Mouse (Mus musculus) hindbrain, embryonic 15.5 days (tissue): Measurements from ENCODE around the gene Kcne4. TPM values are rescaled to one million over a fixed set of nuclear protein-coding genes. Genes with fewer than 3 reads are reported as not detected.

Source experiments
- ATAC-seq: fragments of 200-750 bp; cut with Nextera tagmentation; 2 replicates; pipeline ENCODE4 v1.8.0; 2017; ENCODE audit warnings: low read depth, moderate number of reproducible peaks, moderate TSS enrichment; ENCODE audit not compliant: low FRiP score
- H3K27ac ChIP-seq: fragments of 300-500 bp; sonication (generic); replicated peaks from 2 replicates; pipeline ENCODE4 v1.5.1; 2015; ENCODE audit warnings: mild to moderate bottlenecking, inconsistent platforms
- H3K27me3 ChIP-seq: fragments of 300-500 bp; sonication (generic); 2 replicates; pipeline ENCODE4 v1.6.1; 2015; ENCODE audit warnings: control low read depth, inconsistent platforms
- H3K36me3 ChIP-seq: fragments of 300-500 bp; sonication (generic); 2 replicates; pipeline ENCODE4 v1.6.1; 2015; ENCODE audit warnings: control low read depth, inconsistent platforms
- H3K4me1 ChIP-seq: fragments of 300-500 bp; sonication (generic); replicated peaks from 2 replicates; pipeline ENCODE4 v1.6.1; 2015; ENCODE audit warnings: control low read depth, inconsistent platforms
- H3K4me2 ChIP-seq: fragments of 300-500 bp; sonication (generic); 2 replicates; pipeline ENCODE4 v1.6.1; 2015; ENCODE audit warnings: moderate library complexity, mild to moderate bottlenecking, inconsistent platforms
- H3K4me3 ChIP-seq: fragments of 300-500 bp; sonication (generic); 2 replicates; pipeline ENCODE4 v1.5.1; 2015; ENCODE audit warnings: mild to moderate bottlenecking, inconsistent platforms
- H3K9ac ChIP-seq: fragments of 300-500 bp; sonication (generic); 2 replicates; pipeline ENCODE4 v1.6.1; 2015; ENCODE audit warnings: inconsistent platforms
- H3K9me3 ChIP-seq: fragments of 300-500 bp; sonication (generic); 2 replicates; pipeline ENCODE4 v1.6.1; 2016; ENCODE audit warnings: control low read depth, inconsistent platforms
- WGBS: fragments of 180-500 bp; shearing (Covaris S2); methylation state at CpG from one replicate; pipeline ENCODE4 v1.1.7; 2015; 5-methylcytosine and 5-hydroxymethylcytosine counted together
- polyA plus RNA-seq: library from polyadenylated mRNA; unstranded; fragments of >200 nt; fragmentation: Nextera tagmentation; extraction: Ambion mirVana; gene quantifications from 2 replicates; pipeline ENCODE4 v1.2.1, GENCODE M21; 2015

Kcne4 gene
- polyA plus RNA-seq, 1 experiment from 2014 or later, result 1.6 TPM

GRCm38 (mm10) chr1:78862281-78862680 is 45.7 kb downstream of the Kcne4 start:
- 78% methylated on average over 1 of the region's 1 CpGs for WGBS
- Histone ChIP-seq H3K36me3 (no peaks in the 10 kb centered on the region), H3K4me2 (no peak overlapping the region), H3K4me1 (no peaks in the 10 kb centered on the region), H3K9ac (no peak overlapping the region), H3K9me3 (no peaks in the 10 kb centered on the region), H3K27me3 (no peaks in the 10 kb centered on the region), H3K27ac (no peak overlapping the region), H3K4me3 (no peak overlapping the region)
- no peak for ATAC-seq

DNA sequence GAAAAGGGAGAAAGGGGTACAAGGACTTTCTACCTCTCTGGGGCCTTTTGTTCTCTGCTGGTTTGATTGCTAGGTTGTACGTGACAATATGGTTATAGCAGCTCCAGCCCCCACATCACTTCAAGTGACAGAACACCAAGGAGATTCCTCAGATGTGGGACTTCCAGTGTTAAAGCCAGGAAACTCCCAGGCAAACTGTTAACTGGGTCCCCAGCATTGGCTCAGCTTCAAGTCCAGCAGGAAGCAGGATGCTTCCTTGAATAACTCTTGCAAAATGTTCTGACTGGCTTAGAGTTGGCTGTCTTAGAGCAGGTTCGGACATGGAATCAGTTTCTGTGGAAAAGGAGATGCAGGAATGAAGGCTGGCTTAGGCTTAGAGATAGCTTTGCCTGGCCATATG is 47.3 kb downstream of the Kcne4 start:
- Histone ChIP-seq H3K4me2 (no peak overlapping the region), H3K27me3 (no peaks in the 10 kb centered on the region), H3K4me3 (no peak overlapping the region), H3K9me3 (no peaks in the 10 kb centered on the region), H3K9ac (no peak overlapping the region), H3K27ac (no peak overlapping the region), H3K4me1 (no peaks in the 10 kb centered on the region), H3K36me3 (no peaks in the 10 kb centered on the region)
- 79% methylated on average over 2 of the region's 2 CpGs for WGBS
- no peak for ATAC-seq

DNA sequence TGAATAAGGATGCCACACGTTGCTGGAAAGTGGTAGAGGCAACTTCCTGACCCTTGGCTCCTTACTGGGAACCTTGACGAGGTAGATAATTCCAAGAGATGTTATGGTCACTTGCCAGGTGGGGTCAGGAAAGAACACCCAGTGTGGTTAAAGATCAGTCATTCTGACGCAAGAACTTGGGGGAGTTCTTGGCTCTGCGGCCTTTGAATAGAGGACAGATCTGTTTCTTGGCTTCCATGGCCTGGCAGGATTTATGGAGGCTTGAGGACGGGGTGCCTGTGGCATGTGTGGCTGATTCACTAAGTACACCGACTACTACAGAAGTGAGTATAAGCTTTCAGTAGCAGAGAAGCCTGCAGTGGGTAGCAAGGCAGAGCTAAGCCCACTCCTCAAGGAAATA is 47.8 kb downstream of the Kcne4 start:
- no peak overlapping the region for H3K27ac ChIP-seq
- H3K4me2 ChIP-seq, result no peak overlapping the region
- no peak overlapping the region for H3K4me3 ChIP-seq
- H3K36me3 ChIP-seq, result no peaks in the 10 kb centered on the region
- H3K9me3 ChIP-seq, result no peaks in the 10 kb centered on the region
- ATAC-seq, result no peak
- 70% methylated on average over 6 of the region's 6 CpGs for WGBS
- H3K4me1 ChIP-seq, result no peaks in the 10 kb centered on the region
- H3K9ac ChIP-seq, result no peak overlapping the region
- no peaks in the 10 kb centered on the region for H3K27me3 ChIP-seq

- no peaks in the 10 kb centered on the region for H3K36me3 ChIP-seq
- no peak for ATAC-seq
- H3K27ac ChIP-seq, result no peak overlapping the region
- H3K9me3 ChIP-seq, result no peaks in the 10 kb centered on the region
- 85% methylated on average over 4 of the region's 4 CpGs for WGBS
- no peak overlapping the region for H3K4me3 ChIP-seq
- H3K27me3 ChIP-seq, result no peaks in the 10 kb centered on the region
- no peaks in the 10 kb centered on the region for H3K4me1 ChIP-seq
- H3K4me2 ChIP-seq, result no peak overlapping the region
- no peak overlapping the region for H3K9ac ChIP-seq
These were observed 48.3 kb downstream of the Kcne4 start for GRCm38 (mm10) chr1:78864799-78865346.

DNA sequence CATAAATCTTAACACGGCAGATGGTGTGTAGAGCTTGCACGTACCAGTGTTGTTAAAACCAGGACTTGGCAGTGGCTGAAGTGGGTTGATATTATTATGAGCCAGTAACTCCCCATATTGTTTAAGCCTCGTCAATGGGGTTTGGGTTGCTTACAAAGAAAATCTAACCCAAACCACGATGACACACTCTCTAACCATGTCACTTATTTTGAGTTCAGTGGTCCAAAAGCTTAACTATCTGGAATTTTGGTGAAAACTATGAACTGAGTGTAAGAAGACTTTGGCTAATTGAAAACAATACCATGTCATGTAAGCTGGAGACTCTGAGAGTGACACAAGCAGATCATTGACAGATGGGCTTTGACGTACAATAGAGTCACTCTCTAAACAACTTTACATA is 49.4 kb downstream of the Kcne4 start:
- H3K9me3 ChIP-seq, result no peaks in the 10 kb centered on the region
- H3K4me1 ChIP-seq, result no peaks in the 10 kb centered on the region
- no peak overlapping the region for H3K27ac ChIP-seq
- H3K4me3 ChIP-seq, result no peak overlapping the region
- no peak overlapping the region for H3K9ac ChIP-seq
- 90% methylated on average over 5 of the region's 5 CpGs for WGBS
- no peaks in the 10 kb centered on the region for H3K36me3 ChIP-seq
- H3K27me3 ChIP-seq, result no peaks in the 10 kb centered on the region
- no peak for ATAC-seq
- H3K4me2 ChIP-seq, result no peak overlapping the region

GRCm38 (mm10) chr1:78866455-78866854 is 49.9 kb downstream of the Kcne4 start:
- no peaks in the 10 kb centered on the region for H3K4me1 ChIP-seq
- H3K9me3 ChIP-seq, result no peaks in the 10 kb centered on the region
- H3K27ac ChIP-seq, result no peak overlapping the region
- H3K27me3 ChIP-seq, result no peaks in the 10 kb centered on the region
- H3K36me3 ChIP-seq, result no peaks in the 10 kb centered on the region
- no peak overlapping the region for H3K9ac ChIP-seq
- H3K4me2 ChIP-seq, result no peak overlapping the region
- H3K4me3 ChIP-seq, result no peak overlapping the region
- no peak for ATAC-seq
- WGBS, result 96% methylated on average over 2 of the region's 2 CpGs

Other genes with a start within 250 kb of the Kcne4 start
- 99.2 and 105 TPM in 2 replicates for gene Acsl3, start 158.9 kb upstream of the Kcne4 start, polyA plus RNA-seq
- 1.8 and 2.1 TPM in 2 replicates for gene Utp14b, start 158.7 kb upstream of the Kcne4 start, polyA plus RNA-seq